Mouse (Mus musculus) liver, embryonic 15.5 days (tissue): ENCODE results near the gene En2. TPM values are rescaled to one million over a fixed set of nuclear protein-coding genes. Genes with fewer than 3 reads are reported as not detected.

Experiments
- ATAC-seq: fragments of 200-750 bp; cut with Nextera tagmentation; 2 replicates; pipeline ENCODE4 v1.8.0; 2017; ENCODE audit warnings: moderate number of reproducible peaks, mild to moderate bottlenecking, moderate library complexity; ENCODE audit not compliant: insufficient read depth
- H3K27ac ChIP-seq: fragments of 300-500 bp; sonication (generic); replicated peaks from 2 replicates; pipeline ENCODE4 v1.5.1; 2015; ENCODE audit warnings: mild to moderate bottlenecking, inconsistent platforms
- H3K27me3 ChIP-seq: fragments of 300-500 bp; sonication (generic); 2 replicates; pipeline ENCODE4 v1.6.1; 2015; ENCODE audit warnings: mild to moderate bottlenecking, inconsistent platforms
- H3K36me3 ChIP-seq: fragments of 300-500 bp; sonication (generic); replicated peaks from 2 replicates; pipeline ENCODE4 v1.6.1; 2015; ENCODE audit warnings: moderate library complexity, mild to moderate bottlenecking, inconsistent platforms
- H3K4me1 ChIP-seq: fragments of 300-500 bp; sonication (generic); replicated peaks from 2 replicates; pipeline ENCODE4 v1.6.1; 2015; ENCODE audit warnings: inconsistent platforms
- H3K4me2 ChIP-seq: fragments of 300-500 bp; sonication (generic); 2 replicates; pipeline ENCODE4 v1.6.1; 2015; ENCODE audit warnings: moderate library complexity, mild to moderate bottlenecking, inconsistent platforms
- H3K4me3 ChIP-seq: fragments of 300-500 bp; sonication (generic); replicated peaks from 2 replicates; pipeline ENCODE4 v1.5.1; 2015; ENCODE audit warnings: mild to moderate bottlenecking, inconsistent platforms
- H3K9ac ChIP-seq: fragments of 300-500 bp; sonication (generic); 2 replicates; pipeline ENCODE4 v1.6.1; 2015; ENCODE audit warnings: moderate library complexity, mild to moderate bottlenecking, inconsistent platforms
- H3K9me3 ChIP-seq: fragments of 300-500 bp; sonication (generic); replicated peaks from 2 replicates; pipeline ENCODE4 v1.6.1; 2016; ENCODE audit warnings: inconsistent platforms
- WGBS: fragments of 180-500 bp; shearing (Covaris S2); methylation state at CpG from one replicate; pipeline ENCODE4 v1.1.7; 2015; ENCODE audit warnings: mixed read lengths; ENCODE audit not compliant: insufficient replicate concordance; 5-methylcytosine and 5-hydroxymethylcytosine counted together
- polyA plus RNA-seq: library from polyadenylated mRNA; unstranded; fragments of >200 nt; fragmentation: Nextera tagmentation; extraction: Ambion mirVana; gene quantifications from 2 replicates; pipeline ENCODE4 v1.2.1, GENCODE M21; 2015

Gene En2
- polyA plus RNA-seq, 1 experiment from 2014 or later: not detected

GRCm38 (mm10) chr5:28211651-28212310 lies 46.3 kb downstream of the En2 start:
- Histone ChIP-seq H3K27ac (no peak overlapping the region), H3K36me3 (no peaks in the 10 kb centered on the region), H3K4me3 (no peak overlapping the region), H3K9me3 (no peaks in the 10 kb centered on the region), H3K4me2 (no peak overlapping the region), H3K4me1 (0 out of 2 replicates have a peak, but pooled peaks cover 3% of the 10 kb centered on the region), H3K27me3 (peaks cover 79% of the 10 kb centered on the region), H3K9ac (no peak overlapping the region)
- no peak for ATAC-seq
- 3% methylated on average over 15 of the region's 15 CpGs for WGBS

- Histone ChIP-seq H3K4me3 (no peak overlapping the region), H3K27me3 (peaks cover 65% of the 10 kb centered on the region), H3K4me1 (0 out of 2 replicates have a peak, but pooled peaks cover 3% of the 10 kb centered on the region), H3K4me2 (no peak overlapping the region), H3K27ac (no peak overlapping the region), H3K36me3 (no peaks in the 10 kb centered on the region), H3K9me3 (no peaks in the 10 kb centered on the region), H3K9ac (no peak overlapping the region)
- no peak for ATAC-seq
- 28% methylated on average over 2 of the region's 2 CpGs for WGBS
These were observed 47.9 kb downstream of the En2 start for GRCm38 (mm10) chr5:28213441-28213840.

- H3K9ac ChIP-seq: no peak overlapping the region
These were observed 54.1 kb downstream of the En2 start for GRCm38 (mm10) chr5:28219596-28219995.

More at GRCm38 (mm10) chr5:28219596-28219995, 54.1 kb downstream of the En2 start:
- H3K36me3 ChIP-seq: no peaks in the 10 kb centered on the region
- no peak for ATAC-seq
- H3K9me3 ChIP-seq: no peaks in the 10 kb centered on the region
- peaks cover 5% of the 10 kb centered on the region for H3K27me3 ChIP-seq
- no peak overlapping the region for H3K27ac ChIP-seq
- no peaks in the 10 kb centered on the region for H3K4me1 ChIP-seq
- 67% methylated on average over 1 of the region's 1 CpGs for whole genome bisulfite sequencing
- H3K4me3 ChIP-seq: no peak overlapping the region
- no peak overlapping the region for H3K4me2 ChIP-seq

Other genes starting within 250 kb of the En2 start
- 62.2 and 67.6 TPM in 2 replicates for gene Insig1, start 94.3 kb upstream of the En2 start, polyA plus RNA-seq
- gene Cnpy1, start 80.1 kb downstream of the En2 start, polyA plus RNA-seq: 0.07 TPM in 1 of 2 replicates, not detected in the other
- gene Rbm33, start 151.4 kb downstream of the En2 start, polyA plus RNA-seq: 6.4 TPM in 2 replicates